Mouse (Mus musculus): Measurements from ENCODE around the gene Hectd1. TPM values are rescaled to one million over a fixed set of nuclear protein-coding genes. Genes with fewer than 3 reads are reported as not detected.

Hectd1 gene
- polyA plus RNA-seq, 1 experiment = 0.52 TPM

GRCm38 (mm10) chr12:51821256-51821655 is 8.1 kb downstream of the Hectd1 start:
- H3K4me3 ChIP-seq (replicated peaks) = peak overlapping the region; percentile 46

GRCm38 (mm10) chr12:51819951-51820498 is 9.3 kb downstream of the Hectd1 start:
- H3K9me3 ChIP-seq (ENCODE audit: control insufficient read depth, low read length) = no peaks in the 10 kb centered on the region
- peaks cover 83% of the 10 kb centered on the region for H3K36me3 ChIP-seq (ENCODE audit: control insufficient read depth)
- H3K4me1 ChIP-seq (ENCODE audit: control insufficient read depth) = peaks cover 66% of the 10 kb centered on the region
- TF ChIP-seq GATA1 (IDR thresholded peaks at IDR 0.05; ENCODE audit: low read length) (no peak), TAL1 (IDR thresholded peaks at IDR 0.05; ENCODE audit: low read length) (no peak)
- no peaks in the 10 kb centered on the region for H3K27me3 ChIP-seq (ENCODE audit: control insufficient read depth)
- H3K4me3 ChIP-seq (replicated peaks) = no peak overlapping the region

More at GRCm38 (mm10) chr12:51821256-51821655, 8.1 kb downstream of the Hectd1 start:
- Histone ChIP-seq H3K4me1 (ENCODE audit: control insufficient read depth) (peaks cover 67% of the 10 kb centered on the region), H3K27me3 (ENCODE audit: control insufficient read depth) (no peaks in the 10 kb centered on the region), H3K36me3 (ENCODE audit: control insufficient read depth) (peaks cover 83% of the 10 kb centered on the region), H3K9me3 (ENCODE audit: control insufficient read depth, low read length) (no peaks in the 10 kb centered on the region)
- TF ChIP-seq TAL1 (IDR thresholded peaks at IDR 0.05; ENCODE audit: low read length) (peak; percentile 38; the same call in 2 of the 3 replicates), GATA1 (IDR thresholded peaks at IDR 0.05; ENCODE audit: low read length) (no peak)

- TF ChIP-seq TAL1 (IDR thresholded peaks at IDR 0.05; ENCODE audit: low read length) (no peak), GATA1 (IDR thresholded peaks at IDR 0.05; ENCODE audit: low read length) (no peak; the same call in 1 of the 2 replicates)
- Histone ChIP-seq H3K36me3 (ENCODE audit: control insufficient read depth) (peaks cover 84% of the 10 kb centered on the region), H3K27me3 (ENCODE audit: control insufficient read depth) (no peaks in the 10 kb centered on the region), H3K4me3 (replicated peaks) (no peak overlapping the region), H3K9me3 (ENCODE audit: control insufficient read depth, low read length) (no peaks in the 10 kb centered on the region), H3K4me1 (ENCODE audit: control insufficient read depth) (peaks cover 54% of the 10 kb centered on the region)
Measured at GRCm38 (mm10) chr12:51817815-51818613, 11.3 kb downstream of the Hectd1 start.

- H3K4me1 ChIP-seq (ENCODE audit: control insufficient read depth) = peaks cover 36% of the 10 kb centered on the region
- no peaks in the 10 kb centered on the region for H3K27me3 ChIP-seq (ENCODE audit: control insufficient read depth)
- peaks cover 87% of the 10 kb centered on the region for H3K36me3 ChIP-seq (ENCODE audit: control insufficient read depth)
- no peak for TF ChIP-seq GATA1 (IDR thresholded peaks at IDR 0.05; ENCODE audit: low read length)
- no peak for TF ChIP-seq TAL1 (IDR thresholded peaks at IDR 0.05; ENCODE audit: low read length)
- H3K4me3 ChIP-seq (replicated peaks) = no peak overlapping the region
- H3K9me3 ChIP-seq (ENCODE audit: control insufficient read depth, low read length) = no peaks in the 10 kb centered on the region
Measured at GRCm38 (mm10) chr12:51811388-51812140, 17.8 kb downstream of the Hectd1 start.

- H3K36me3 ChIP-seq (ENCODE audit: control insufficient read depth) = peaks cover 88% of the 10 kb centered on the region
- TF ChIP-seq TAL1 (IDR thresholded peaks at IDR 0.05; ENCODE audit: low read length) (no peak), GATA1 (IDR thresholded peaks at IDR 0.05; ENCODE audit: low read length) (no peak)
- H3K27me3 ChIP-seq (ENCODE audit: control insufficient read depth) = no peaks in the 10 kb centered on the region
- H3K9me3 ChIP-seq (ENCODE audit: control insufficient read depth, low read length) = no peaks in the 10 kb centered on the region
- H3K4me1 ChIP-seq (ENCODE audit: control insufficient read depth) = peaks cover 34% of the 10 kb centered on the region
- H3K4me3 ChIP-seq (replicated peaks) = no peak overlapping the region
Measured at GRCm38 (mm10) chr12:51810564-51810963, 18.8 kb downstream of the Hectd1 start.

DNA sequence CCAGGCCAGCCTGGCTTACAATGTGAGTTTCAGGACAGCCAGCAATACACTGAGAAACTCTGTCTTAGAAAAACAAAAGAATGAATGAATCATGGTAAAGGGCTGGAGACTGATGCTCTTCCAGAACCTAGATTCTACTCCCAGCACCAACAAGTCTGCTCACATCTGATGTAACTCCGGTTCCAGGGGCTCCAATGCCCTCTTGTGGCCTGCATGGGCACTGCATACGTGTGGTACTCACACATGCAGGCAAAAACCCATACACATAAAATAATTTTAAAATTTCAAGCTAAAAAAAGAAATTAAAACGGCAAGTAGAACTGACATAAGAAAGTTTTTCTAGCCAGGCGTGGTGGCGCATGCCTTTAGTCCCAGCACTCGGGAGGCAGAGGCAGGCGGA is 44.5 kb downstream of the Hectd1 start:
- no peak overlapping the region for H3K4me3 ChIP-seq (replicated peaks)
- TF ChIP-seq TAL1 (IDR thresholded peaks at IDR 0.05; ENCODE audit: low read length) (no peak), GATA1 (IDR thresholded peaks at IDR 0.05; ENCODE audit: low read length) (no peak)
- H3K36me3 ChIP-seq (ENCODE audit: control insufficient read depth) = peaks cover 98% of the 10 kb centered on the region
- no peaks in the 10 kb centered on the region for H3K9me3 ChIP-seq (ENCODE audit: control insufficient read depth, low read length)
- no peaks in the 10 kb centered on the region for H3K4me1 ChIP-seq (ENCODE audit: control insufficient read depth)
- H3K27me3 ChIP-seq (ENCODE audit: control insufficient read depth) = no peaks in the 10 kb centered on the region

DNA sequence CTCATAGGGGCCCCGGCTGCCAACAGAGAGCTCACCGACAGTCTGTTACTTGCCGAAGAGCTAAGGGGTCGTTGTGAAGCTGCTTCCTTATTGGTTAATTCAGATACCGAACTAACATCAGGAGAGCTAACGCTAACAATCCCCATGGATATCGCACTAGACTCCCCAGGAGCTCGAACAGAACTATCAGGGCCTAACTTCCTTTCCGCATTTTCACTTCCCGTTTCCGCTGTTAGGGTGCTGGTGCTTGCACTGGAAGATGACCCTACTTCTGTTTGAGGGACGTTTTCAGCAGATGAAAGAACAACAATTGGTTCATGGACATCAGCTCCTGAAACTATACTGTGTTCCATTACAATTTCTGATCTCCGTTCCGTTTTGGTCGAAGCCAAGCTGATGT is 60.6 kb downstream of the Hectd1 start:
- TF ChIP-seq TAL1 (IDR thresholded peaks at IDR 0.05; ENCODE audit: low read length) = no peak
- no peak for TF ChIP-seq GATA1 (IDR thresholded peaks at IDR 0.05; ENCODE audit: low read length)
- Histone ChIP-seq H3K36me3 (ENCODE audit: control insufficient read depth) (peaks cover 97% of the 10 kb centered on the region), H3K4me3 (replicated peaks) (no peak overlapping the region), H3K4me1 (ENCODE audit: control insufficient read depth) (no peaks in the 10 kb centered on the region), H3K9me3 (ENCODE audit: control insufficient read depth, low read length) (no peaks in the 10 kb centered on the region), H3K27me3 (ENCODE audit: control insufficient read depth) (no peaks in the 10 kb centered on the region)

DNA sequence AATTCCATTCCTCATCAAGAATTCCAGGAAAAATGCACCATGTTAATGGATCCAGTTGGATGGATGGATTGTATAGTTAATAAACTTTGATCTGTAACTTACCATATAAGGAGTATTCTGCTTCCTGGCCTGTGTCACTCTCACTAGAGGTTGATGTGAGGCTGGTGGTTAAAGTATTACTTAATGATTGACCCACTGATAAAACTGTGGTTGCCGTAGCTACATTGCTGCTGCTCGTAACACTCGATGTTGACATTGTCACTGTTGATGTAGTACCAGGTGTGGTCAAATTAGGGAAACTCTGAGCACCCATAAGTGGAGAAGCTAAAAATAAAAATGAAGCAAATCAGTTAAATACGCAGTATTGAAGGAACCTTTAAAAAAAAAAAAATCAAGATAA is 61.9 kb downstream of the Hectd1 start:
- peaks cover 97% of the 10 kb centered on the region for H3K36me3 ChIP-seq (ENCODE audit: control insufficient read depth)
- H3K9me3 ChIP-seq (ENCODE audit: control insufficient read depth, low read length) = no peaks in the 10 kb centered on the region
- TF ChIP-seq GATA1 (IDR thresholded peaks at IDR 0.05; ENCODE audit: low read length) (no peak), TAL1 (IDR thresholded peaks at IDR 0.05; ENCODE audit: low read length) (no peak)
- H3K27me3 ChIP-seq (ENCODE audit: control insufficient read depth) = no peaks in the 10 kb centered on the region
- no peak overlapping the region for H3K4me3 ChIP-seq (replicated peaks)
- no peaks in the 10 kb centered on the region for H3K4me1 ChIP-seq (ENCODE audit: control insufficient read depth)

GRCm38 (mm10) chr12:51759374-51759773 is 70.0 kb downstream of the Hectd1 start:
- TF ChIP-seq TAL1 (IDR thresholded peaks at IDR 0.05; ENCODE audit: low read length) = no peak
- TF ChIP-seq GATA1 (IDR thresholded peaks at IDR 0.05; ENCODE audit: low read length) = no peak
- no peaks in the 10 kb centered on the region for H3K27me3 ChIP-seq (ENCODE audit: control insufficient read depth)
- H3K9me3 ChIP-seq (ENCODE audit: control insufficient read depth, low read length) = no peaks in the 10 kb centered on the region
- H3K4me1 ChIP-seq (ENCODE audit: control insufficient read depth) = no peaks in the 10 kb centered on the region
- peaks cover 99% of the 10 kb centered on the region for H3K36me3 ChIP-seq (ENCODE audit: control insufficient read depth)
- no peak overlapping the region for H3K4me3 ChIP-seq (replicated peaks)

All from erythroblast, embryonic 14.5 days (primary cell).